Mouse (Mus musculus) retina, embryonic 14.5 days (tissue): Measurements from ENCODE around the gene Spata13.
A peak's percentile ranks its signal among the peaks of the same experiment; 100 is the strongest.

ENCODE experiments used
- DNase-seq: peaks from one replicate; pipeline ENCODE4 v3.0.0-alpha.2; 2015; ENCODE audit warnings: low spot score

Gene Spata13

DNA sequence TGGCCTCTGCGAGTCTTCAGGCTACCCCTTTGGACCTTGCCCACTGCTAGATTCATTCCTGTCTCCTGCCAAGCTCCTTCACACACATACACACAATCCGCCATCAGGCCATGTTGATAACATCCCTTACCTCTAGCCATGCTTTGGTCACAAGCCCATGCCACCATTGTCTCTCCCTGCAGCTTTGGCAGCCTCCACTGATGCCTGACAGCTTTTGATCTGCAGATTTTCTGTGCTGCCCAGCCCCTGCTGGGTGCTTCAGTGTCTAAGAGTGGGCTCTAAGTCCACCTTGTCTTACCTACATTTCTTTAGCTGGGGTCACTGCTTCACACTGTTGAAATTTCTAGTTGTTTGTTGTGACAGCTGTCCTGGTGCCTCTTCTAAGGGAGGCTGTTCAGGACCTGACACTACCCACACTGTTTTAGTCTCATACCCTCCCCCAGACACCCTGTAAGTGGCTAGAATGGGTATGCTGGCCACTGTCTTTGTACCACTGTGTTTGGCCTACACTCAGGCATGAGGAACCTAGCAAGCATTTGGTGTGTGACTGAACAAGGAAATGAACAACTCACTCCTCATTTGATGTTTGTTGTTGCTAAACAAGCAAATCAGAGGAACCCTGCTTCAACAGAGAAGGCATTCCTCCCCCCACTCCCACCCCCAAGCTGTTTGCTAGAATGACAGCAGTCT is 43.0 kb downstream of the Spata13 start:
- no peak for DNase-seq

DNA sequence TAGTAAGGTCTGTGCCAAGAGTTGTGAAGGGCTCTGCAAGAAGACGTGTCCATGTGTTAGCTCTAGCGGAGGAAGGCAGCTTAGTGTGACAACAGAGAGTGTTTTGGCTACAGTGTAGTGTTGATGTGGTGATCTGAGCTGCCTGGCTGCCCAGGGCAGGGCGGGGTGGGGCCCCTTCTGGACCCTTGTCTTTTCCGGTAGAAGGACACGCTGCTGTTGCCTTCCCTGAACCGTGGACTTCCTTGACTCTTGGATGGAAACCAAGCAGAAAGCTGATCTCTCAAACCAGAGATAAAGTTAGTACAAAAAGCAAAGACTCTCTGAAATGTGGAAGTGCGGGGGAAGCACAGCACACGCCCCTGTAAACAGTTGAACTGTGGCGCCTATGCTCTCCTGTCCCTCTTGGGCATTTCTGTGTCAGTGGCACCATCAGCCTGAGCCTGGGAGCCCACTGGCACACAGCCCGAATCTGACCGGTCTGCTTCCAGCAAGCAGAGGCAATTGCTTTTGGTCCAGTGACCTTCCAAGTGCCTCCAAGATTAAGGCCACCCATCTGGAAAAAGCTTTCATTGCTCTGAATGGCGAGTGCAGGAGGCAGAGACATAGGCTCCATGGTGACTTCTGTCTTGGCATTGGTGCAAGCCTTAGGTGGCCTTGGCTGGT is 48.7 kb downstream of the Spata13 start:
- peak; percentile 70 for DNase-seq

DNA sequence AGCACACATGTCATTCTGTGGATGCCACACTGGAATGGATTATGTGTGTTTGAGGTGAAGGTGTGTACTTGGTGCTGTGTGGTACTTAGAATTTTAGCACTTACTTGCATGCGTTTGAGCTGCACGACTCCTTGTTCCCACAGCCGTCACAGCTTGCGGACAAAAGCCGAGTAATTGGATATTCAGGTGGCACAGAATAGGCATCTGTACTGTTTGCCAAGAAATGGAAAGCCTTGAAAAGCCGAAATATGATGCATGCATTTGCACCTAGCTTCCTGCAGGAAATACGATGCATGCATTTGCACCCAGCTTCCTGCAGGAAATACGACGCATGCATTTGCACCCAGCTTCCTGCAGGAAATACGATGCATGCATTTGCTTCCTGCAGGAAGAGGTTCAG is 50.2 kb downstream of the Spata13 start:
- no peak for DNase-seq

DNA sequence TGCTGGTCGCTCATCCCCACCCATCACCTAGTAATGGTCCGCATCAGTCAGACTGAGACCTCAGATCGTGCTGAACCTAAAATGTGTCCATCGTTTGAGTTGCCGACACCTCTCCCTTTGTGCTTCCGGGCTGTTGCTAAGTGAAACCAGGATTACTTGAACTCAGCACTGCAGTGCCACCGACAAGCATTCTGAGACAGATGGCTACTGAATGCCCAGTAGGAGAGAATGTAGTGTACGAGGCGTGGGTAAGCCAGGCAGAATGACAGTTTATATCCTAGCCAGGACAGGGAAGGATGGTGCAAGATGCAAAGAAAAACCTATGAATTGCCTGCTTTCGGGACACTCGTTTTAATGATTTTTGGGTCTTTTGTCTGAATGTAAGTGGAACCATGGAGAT is 52.9 kb downstream of the Spata13 start:
- no peak for DNase-seq

DNA sequence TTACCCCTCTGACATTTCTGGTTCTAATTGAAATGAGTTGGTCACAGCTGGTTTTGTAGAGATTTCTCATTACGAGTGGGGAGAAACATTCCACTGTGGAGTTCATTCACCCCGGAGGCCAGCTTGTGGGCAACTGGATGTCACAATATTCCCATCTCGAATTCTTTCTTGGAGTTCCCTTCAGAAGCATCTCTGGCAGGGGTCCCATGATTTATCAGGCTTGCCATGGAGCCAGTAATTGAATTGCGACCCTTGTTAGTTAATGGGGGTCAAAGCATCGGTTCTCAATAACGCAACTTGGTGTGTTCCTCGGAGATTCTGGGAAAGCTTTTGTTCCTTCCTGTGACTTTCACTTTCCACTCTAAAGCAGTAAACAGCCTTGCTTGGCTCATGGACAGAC is 53.4 kb downstream of the Spata13 start:
- DNase-seq: no peak

DNA sequence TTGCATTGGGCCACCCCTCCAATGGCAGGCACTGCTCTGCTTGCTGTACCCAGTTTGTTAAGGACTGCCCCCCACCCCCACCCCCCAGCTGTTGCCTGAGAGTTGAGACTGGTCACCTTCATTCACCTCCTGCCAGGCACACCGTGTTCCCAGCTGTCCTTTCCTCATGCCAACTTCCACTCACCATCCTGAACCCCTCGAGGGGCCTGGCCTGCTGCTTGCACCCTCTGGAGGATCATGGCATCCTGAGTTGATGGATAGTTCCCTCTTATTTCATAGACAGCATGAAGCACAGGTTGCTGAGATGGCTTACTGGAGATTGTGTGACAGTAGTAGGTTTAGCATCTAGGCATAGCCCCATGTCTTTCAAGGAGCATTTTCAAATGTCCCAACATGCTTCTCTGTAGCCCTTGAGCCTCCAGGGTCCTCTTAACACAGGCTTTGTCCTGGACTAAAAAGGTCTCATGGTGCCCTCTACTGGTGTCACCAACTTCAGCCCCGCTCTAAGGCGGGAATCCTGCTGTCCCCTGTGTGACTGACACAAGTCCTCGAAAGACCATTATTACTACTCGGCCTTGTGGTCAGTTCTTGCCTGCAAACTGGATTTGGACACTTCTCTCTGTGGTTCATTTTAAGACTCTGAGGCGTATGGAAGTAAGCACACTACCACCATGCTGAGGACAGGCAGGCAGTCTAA is 54.9 kb downstream of the Spata13 start:
- peak; percentile 86 for DNase-seq

DNA sequence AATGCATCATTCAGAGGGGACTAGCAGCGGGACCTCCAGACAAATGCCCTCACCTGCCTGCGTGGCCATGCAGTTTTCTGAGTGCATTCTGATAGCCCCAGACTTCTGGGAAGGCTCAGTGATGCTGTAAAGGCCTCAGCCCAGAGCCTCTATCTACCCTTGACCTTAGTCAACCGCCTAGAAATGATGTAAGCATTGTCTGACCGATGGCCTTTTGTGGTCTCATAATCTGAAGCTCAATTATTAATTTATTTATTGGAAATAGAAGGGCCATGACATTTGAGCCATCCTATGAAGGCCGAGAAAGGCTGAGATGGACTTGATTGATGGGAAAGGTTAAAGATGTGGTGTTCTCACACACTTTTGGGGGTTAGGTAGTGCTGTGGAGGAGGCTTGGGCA is 56.0 kb downstream of the Spata13 start:
- DNase-seq: no peak

DNA sequence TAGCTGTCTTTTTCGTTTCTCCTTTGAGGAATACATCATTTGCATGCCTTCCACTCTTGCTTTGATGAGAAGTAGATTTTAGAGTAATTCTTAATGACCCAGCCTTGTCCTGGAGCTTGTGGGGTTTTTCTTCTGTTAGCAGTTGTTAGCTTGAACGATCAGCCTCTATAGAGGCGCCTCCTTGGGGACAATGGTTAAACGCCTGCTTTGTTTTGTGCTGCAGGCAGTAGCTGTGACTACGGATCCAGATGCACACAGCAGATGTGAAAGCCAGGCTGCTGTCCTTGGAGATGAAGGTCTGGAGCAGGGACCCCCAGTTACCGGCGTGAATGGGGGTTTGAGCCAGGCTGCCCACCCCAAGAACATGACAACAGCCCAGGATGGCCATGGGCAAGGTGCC is 56.8 kb downstream of the Spata13 start:
- DNase-seq: no peak

DNA sequence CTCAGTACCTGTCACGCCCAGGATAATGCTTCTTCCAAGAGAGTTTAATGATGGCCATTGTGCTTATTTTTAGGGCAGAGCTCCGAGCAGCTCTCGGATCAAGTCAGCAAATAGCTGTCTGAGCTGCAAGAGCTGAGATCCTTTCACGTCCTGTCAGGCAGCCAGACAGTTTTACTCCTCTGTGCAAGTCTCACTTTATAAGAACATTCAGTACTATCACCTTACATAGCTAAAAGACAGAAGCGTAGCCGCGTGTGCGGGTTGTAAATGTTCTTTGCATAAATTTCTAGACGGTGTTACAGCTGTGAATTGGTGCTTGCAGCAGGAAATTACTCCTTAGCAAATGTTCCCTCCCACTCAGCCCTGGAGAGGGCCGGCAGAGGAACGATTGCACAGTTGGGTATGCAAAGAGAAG is 59.3 kb downstream of the Spata13 start:
- DNase-seq: no peak

DNA sequence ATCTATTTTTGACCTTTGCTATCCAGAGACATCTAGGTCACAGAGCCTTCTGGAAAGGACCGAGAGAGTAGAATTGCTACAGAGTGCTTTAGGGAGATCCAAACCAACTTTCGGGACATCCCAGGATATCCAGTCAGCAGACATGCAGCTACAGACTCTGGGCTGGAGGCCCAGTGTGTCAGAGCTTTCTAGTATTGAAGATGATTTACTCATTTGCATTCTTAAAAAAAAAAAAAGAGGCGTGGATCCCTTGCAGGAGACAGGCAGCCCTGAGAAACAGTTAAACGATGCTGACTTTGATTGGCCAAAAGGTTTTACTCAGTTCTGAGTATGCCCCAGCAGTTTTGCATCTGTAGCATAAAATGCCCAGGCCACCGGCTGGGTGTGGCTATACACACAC is 59.9 kb downstream of the Spata13 start:
- DNase-seq: no peak

DNA sequence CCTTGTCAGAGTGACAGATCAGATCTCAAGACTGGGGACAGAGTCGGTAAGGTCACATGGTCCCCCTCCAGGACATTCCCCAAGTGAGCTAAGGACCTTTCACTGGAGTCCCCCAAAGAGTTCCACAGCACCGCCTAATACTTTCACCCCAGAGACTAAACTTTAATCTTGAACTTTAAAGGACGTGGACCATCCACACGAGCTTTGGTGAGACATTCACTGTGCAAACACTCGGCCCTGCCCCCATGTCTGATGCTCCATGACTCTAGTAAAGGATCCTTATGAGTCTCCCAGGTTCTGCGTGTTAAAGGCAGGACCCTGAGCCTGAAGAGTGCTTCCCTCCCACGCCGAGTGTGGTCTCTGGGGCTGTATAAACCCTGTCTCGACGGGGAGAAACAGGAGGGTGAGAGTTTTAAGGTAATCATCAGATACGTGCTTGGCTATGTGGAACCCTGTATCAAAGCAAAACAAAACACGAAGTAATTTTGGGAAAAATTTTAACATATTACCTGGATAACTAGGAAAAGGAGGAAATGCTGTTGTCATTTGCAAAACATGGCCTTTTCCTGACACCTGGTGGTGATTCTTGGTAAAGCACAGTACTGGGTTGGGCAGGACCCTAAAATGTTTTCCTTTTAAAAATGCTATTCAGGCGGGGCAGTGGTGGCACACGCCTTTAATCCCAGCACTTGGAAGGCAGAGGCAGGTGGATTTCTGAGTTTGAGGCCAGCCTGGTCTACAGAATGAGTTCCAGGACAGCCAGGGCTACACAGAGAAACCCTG is 60.6 kb downstream of the Spata13 start:
- peak; percentile 76 for DNase-seq

DNA sequence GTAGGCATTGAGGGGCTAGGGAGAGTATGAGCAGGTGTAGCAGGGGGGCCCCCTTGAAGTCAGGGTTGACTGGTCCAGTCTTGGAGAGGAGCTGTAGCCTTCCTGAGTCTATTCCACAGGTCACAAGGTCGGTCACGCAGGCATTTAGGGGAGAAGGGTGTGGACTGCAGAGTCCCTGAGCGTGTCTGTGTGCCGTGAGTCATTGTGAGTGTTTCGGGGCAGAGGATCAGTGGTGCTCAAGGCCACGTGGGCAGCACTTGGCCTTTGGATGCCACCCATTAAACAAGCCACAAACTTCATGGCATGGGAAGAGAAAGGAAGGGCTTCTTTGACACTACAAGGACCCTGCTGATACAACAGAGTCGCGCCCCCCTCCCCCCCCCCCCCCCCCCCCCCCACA is 63.5 kb downstream of the Spata13 start:
- no peak for DNase-seq

DNA sequence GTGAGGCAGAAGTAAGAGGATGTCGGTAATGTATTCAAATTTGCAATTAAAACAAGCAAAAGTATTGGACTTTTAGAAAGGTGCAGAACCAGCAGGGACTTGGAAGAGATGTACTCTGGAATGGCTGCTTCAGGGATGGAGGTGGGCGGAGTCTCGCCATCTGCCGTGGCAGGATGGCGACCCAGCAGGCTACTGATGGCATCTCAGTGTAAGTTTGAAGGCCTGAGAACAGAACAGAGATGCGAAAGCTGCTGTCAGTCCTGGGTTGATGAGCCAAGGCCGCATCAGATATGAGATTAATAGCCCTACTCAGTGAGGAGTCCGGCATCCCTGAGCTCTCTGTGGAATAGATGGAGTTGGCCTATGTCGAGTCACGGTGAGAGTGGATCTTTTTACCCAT is 65.2 kb downstream of the Spata13 start:
- no peak for DNase-seq

DNA sequence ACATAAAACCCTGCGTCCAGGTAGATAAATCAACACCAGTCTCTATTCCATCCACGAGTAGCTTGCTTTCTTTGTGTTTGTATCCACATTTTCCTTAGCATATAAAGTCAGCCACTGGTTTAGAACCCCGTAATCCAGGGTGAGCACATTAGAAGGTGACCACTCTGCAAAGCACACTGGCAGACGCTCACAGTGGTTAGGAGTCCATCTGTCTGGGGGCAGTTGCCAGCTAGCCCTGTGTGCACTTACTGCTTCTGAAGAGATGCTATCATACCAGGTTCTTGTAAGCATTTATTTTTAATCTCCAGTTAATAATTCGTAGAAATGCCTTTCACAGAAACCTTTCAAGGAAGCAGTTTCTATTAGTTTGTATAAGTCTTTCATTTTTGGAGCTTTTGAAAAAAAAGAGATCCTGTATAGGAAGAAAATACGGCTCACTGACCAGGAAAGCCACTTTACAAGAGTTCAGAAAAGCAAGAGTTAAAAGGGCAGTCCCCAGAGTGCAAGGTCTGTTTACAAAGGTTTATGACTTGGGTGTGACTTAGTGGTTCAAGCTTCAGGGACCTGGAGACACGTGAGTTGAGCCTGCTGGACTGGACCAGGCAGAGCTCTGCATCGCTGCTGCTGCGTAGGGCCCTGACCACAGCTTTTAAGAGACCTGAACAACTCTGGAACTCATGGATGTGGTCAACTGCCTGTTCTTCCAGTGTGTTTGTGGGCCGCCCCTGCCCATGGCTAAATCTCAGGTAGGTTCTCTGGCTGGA is 68.8 kb downstream of the Spata13 start:
- DNase-seq: no peak

DNA sequence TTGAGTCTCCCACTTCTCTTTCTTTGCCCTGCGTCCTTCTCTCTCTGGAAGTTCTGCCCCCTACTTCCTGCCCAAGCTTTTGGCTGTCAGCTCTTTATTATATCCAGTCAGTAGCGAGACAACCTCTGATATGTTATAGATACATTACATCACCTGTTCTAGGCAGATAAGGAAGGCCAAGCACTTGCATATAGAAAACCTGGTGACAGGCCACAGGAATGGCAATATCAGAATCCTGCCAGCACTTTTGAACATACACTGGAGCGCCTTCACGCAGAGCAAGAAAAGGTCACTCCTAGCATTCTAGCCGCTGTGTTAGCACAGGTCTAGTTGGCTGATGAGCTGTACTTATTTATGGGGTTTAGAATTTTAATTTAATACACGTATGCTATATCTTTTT is 70.7 kb downstream of the Spata13 start:
- DNase-seq: no peak

DNA sequence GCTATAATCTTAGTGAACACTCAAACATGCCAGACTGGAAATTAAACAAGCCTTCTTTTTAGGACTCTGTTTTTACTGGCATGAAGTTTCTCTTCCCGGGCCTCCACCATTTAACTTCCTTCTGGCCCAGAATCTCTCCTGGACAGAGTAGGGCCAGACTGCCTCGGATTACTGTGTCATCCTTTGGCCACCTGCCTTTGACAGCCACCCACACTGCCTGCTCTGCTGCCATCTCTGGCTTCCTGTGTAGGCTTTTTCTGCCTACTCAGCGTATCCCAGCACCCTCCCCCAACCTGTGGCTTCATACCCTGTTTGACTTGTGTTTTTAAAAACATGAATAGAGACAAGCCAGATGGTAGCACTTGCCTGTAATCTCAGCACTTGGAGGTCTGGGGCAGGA is 71.2 kb downstream of the Spata13 start:
- DNase-seq: no peak

DNA sequence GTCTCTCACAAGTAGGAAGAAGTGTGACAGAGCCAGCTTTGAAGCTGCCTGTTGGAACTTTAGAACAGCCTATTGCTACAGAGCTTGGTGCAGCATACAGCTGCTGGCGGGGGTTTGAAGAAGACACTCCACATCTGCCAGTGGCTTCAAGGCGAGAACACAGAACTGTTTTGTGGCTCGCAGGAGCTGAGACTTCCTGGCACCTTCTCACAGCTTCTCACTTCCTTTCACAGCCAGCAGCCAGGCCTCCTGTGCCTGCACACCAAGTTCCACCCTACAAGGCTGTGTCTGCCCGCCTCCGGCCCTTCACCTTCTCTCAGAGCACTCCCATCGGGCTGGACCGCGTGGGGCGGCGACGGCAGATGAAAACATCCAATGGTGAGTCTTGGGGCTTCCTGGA is 75.4 kb downstream of the Spata13 start:
- DNase-seq: no peak

DNA sequence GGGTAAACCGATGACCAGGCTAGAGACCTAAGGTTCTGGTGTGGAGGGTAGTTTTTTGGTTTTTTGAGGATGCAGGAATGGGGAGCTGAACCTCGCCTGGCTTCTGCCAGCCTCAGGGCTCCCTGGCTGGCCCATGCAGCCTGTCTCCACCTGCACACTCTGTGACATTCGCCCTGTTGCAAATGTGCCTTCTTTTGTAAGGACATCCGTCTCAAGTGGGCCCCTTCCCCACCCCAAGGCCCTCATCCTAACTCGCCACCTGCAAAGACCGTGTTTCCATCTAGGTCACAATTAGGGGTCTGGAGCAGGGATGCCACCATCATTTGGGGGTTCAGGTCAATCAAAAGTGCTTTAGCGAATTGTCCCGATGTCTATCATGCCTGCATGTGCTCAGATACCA is 75.9 kb downstream of the Spata13 start:
- no peak for DNase-seq

DNA sequence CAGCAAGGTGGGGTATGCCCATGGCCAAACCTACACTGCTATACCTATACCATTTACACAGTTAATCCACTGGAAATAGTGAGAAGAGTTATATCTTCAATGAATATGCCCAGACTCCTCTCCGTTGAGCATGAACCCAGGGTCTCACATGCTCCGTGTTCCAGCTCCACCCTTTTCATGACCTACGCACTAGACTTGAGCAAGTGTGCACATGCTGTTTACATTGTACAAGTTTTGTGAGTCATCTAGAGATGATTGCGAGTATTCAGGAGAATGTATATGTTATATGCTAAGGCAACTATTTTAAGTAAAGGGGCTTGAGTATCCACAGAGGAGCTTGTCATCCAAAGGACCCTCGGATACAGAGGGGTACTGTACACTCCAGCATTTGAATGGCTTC is 77.4 kb downstream of the Spata13 start:
- no peak for DNase-seq

DNA sequence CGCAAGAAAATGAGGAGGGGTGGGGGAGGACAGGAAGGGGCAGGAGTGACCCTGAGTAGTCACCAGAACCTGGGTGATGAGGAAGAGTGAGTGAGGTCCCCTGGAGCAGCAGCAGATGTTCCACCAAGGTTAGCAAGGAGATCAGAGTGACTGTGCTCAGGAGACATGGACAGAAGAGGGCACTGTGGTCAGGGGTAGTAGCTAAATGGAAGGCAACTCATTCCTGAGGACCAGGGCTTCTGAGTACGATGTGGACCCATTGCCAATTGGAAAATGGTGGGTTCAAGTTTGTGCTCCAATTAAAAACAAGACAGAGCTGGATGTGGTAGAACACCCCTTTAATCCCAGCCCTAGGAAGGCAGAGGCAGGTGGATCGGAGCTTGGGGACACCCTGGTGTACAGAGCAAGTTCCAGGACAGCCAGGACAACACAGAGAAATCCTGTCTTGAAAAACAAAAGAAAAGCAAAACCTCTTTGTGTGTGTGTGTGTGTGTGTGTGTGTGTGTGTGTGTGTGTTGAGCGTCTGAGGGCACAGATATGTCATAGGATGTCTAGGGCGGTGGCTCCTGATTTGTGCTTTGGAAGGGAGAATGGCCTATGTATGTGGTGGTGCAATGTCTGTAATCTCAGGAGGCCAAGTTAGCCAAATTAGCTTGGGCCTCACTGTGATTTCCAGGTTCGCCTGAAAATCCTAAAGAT is 77.9 kb downstream of the Spata13 start:
- DNase-seq: no peak

DNA sequence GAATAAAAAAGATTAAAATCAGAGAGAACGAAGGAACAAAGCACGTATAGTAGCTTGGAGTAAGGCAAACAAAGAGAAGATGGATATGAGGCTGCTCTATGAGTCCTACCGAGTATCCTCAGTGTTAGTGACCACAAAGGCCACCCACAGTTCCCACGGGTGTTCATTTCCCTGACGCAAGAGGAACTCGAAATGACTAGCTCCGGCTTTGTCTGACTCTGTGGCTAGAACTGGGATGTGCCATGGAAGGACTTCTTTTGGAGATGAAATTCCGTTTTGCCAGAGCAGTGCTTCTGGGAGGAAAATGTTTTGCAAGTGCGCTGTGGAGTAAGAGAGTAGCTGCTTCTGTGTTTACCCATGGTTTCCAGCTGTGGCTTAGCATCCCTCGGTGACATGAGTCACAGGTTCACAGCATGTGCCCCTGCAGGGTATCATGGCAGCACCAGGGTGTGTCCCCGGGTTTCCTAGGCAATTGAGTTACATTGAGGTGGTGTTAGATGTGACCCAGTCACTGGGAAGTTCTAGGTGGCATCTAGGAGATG is 78.6 kb downstream of the Spata13 start:
- no peak for DNase-seq
